Mouse (Mus musculus) hindbrain, embryonic 10.5 days (tissue): ENCODE results near the gene Bag2. TPM values are rescaled to one million over a fixed set of nuclear protein-coding genes. Genes with fewer than 3 reads are reported as not detected.

Source experiments
- DNase-seq: peaks from one replicate; pipeline ENCODE4 v3.0.0-alpha.2; 2017; ENCODE audit warnings: low spot score
- H3K27ac ChIP-seq: fragments of 300-500 bp; sonication (generic); 2 replicates; pipeline ENCODE4 v1.5.1; 2016; ENCODE audit warnings: mild to moderate bottlenecking, moderate library complexity
- H3K27me3 ChIP-seq: fragments of 300-500 bp; sonication (generic); 2 replicates; pipeline ENCODE4 v1.6.1; 2016; ENCODE audit warnings: mild to moderate bottlenecking; ENCODE audit not compliant: poor library complexity, insufficient read depth, severe bottlenecking
- H3K36me3 ChIP-seq: fragments of 300-500 bp; sonication (generic); 2 replicates; pipeline ENCODE4 v1.6.1; 2016; ENCODE audit warnings: mild to moderate bottlenecking, moderate library complexity
- H3K4me1 ChIP-seq: fragments of 300-500 bp; sonication (generic); replicated peaks from 2 replicates; pipeline ENCODE4 v1.6.1; 2016; ENCODE audit warnings: mild to moderate bottlenecking
- H3K4me3 ChIP-seq: fragments of 300-500 bp; sonication (generic); 2 replicates; pipeline ENCODE4 v1.5.1; 2016; ENCODE audit warnings: mild to moderate bottlenecking, moderate library complexity
- H3K9me3 ChIP-seq: fragments of 300-500 bp; sonication (generic); 2 replicates; pipeline ENCODE4 v1.6.1; 2016; ENCODE audit warnings: mild to moderate bottlenecking, moderate library complexity
- WGBS: fragments of 180-500 bp; shearing (Covaris S2); methylation state at CpG from one replicate; pipeline ENCODE4 v1.1.7; 2016; 5-methylcytosine and 5-hydroxymethylcytosine counted together
- polyA plus RNA-seq: library from polyadenylated mRNA; unstranded; fragments of >200 nt; fragmentation: Nextera tagmentation; extraction: Ambion mirVana; gene quantifications from 2 replicates; pipeline ENCODE4 v1.2.1, GENCODE M21; 2016

The Bag2 gene
- polyA plus RNA-seq, 1 experiment from 2014 or later = 40.7 TPM

DNA sequence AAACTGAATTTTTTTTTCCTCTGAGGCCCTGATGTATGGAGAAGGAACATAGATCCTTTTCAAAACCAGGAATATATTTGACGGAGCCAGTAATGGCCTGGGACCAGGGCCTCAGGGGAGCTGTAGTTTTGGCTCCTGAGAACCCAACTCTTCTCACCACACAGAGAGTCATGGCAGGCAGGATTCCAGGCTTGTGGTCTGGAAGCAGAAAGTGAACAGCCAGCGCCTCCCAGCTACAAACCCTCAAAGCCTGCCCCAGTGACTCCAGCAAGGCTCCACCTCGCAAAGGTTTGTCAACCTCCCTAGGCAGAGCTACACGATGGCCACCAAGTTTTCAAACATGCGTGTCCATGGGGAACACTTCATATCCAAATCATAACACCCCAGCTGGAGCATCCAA lies 45.6 kb downstream of the Bag2 start:
- Histone ChIP-seq H3K4me3 (no peak overlapping the region), H3K36me3 (no peaks in the 10 kb centered on the region), H3K27me3 (no peaks in the 10 kb centered on the region), H3K9me3 (no peaks in the 10 kb centered on the region), H3K4me1 (peaks cover 11% of the 10 kb centered on the region), H3K27ac (no peak overlapping the region)
- WGBS = 91% methylated on average over 5 of the region's 5 CpGs
- no peak for DNase-seq

DNA sequence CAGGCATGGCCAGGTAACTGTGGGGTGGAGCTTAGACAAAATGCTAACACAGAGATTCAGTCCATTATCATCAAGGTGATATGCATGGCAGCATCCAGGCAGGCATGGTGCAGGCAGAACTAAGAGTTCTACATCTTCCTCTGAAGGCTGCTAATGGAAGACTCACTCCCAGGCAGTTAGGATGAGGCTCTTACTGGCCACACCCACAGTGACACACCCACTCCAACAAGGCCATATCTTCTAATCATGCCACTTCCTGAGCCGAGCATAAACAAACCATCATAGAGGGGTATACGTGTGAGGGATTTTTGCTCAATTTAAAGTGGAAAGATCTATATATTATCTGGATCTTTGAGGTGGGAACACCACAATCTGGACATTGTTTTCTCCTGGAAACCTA lies 48.0 kb downstream of the Bag2 start:
- DNase-seq = no peak
- H3K9me3 ChIP-seq = no peaks in the 10 kb centered on the region
- H3K4me3 ChIP-seq = no peak overlapping the region
- H3K4me1 ChIP-seq = peaks cover 6% of the 10 kb centered on the region
- no peaks in the 10 kb centered on the region for H3K36me3 ChIP-seq
- H3K27ac ChIP-seq = no peak overlapping the region
- WGBS = 77% methylated on average over 2 of the region's 2 CpGs
- H3K27me3 ChIP-seq = no peaks in the 10 kb centered on the region

DNA sequence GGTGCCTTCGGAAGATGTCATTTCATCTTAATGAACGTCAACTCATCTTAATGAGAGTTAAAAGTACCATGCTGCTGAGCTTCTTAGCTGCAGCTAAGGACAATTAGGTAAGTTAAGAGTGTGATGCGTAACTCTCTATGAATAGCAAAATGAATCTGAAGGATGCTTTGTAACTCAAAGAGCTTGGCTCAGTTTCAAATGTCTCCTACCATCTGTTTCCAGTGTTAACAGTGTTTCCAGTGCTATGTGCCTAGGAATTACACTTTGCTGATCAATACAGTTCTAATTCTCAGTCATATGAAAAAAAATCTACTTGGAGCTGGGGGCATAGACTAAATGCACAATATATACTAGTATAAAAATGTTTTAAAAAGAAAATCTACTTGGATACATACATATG lies 56.4 kb downstream of the Bag2 start:
- WGBS = 92% methylated on average over 3 of the region's 3 CpGs
- no peak for DNase-seq

DNA sequence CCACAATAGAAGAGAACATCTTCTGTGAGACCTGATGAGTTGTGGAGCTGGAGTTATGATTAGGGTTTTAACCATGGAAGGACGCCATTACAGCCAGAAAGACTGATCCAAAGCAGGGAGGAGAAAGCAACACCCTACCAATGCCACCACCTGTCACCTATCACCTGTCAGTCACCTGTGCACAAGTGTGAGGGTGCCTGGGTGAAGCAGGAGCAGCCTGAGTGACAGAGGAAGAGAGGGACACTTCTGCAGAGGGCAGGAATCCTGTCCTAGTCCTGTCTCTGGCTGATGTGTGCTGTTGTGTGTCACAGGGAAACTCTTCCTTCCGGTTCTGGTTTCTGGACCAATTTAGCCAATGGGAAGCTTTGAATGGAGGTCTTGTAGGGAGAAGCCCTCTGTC lies 61.6 kb downstream of the Bag2 start:
- Histone ChIP-seq H3K4me3 (no peak overlapping the region), H3K27ac (no peak overlapping the region), H3K27me3 (no peaks in the 10 kb centered on the region), H3K36me3 (no peaks in the 10 kb centered on the region), H3K9me3 (no peaks in the 10 kb centered on the region), H3K4me1 (no peaks in the 10 kb centered on the region)
- no peak for DNase-seq
- WGBS = 88% methylated on average over 2 of the region's 2 CpGs

More for the DNA sequence above, 56.4 kb downstream of the Bag2 start:
- no peaks in the 10 kb centered on the region for H3K27me3 ChIP-seq
- no peaks in the 10 kb centered on the region for H3K4me1 ChIP-seq
- no peaks in the 10 kb centered on the region for H3K36me3 ChIP-seq
- no peak overlapping the region for H3K4me3 ChIP-seq
- H3K9me3 ChIP-seq = no peaks in the 10 kb centered on the region
- H3K27ac ChIP-seq = no peak overlapping the region

Other genes with a start within 250 kb of the Bag2 start
- gene Prim2, start 88.0 kb downstream of the Bag2 start, polyA plus RNA-seq = 44.4 and 54.4 TPM in 2 replicates
- 23.6 and 33.3 TPM in 2 replicates for gene Rab23, start 37.9 kb downstream of the Bag2 start, polyA plus RNA-seq
- gene Zfp451, start 56.8 kb upstream of the Bag2 start, polyA plus RNA-seq = 29.2 and 30.0 TPM in 2 replicates
- gene Bend6, start 150.0 kb upstream of the Bag2 start, polyA plus RNA-seq = 1.4 and 2.2 TPM in 2 replicates
- gene Dst, start 150.4 kb upstream of the Bag2 start, polyA plus RNA-seq = 24.9 and 25.9 TPM in 2 replicates